Mouse (Mus musculus) C2C12 (cell line): Measurements from ENCODE around the gene Tm7sf2.

Source experiments
- CTCF ChIP-seq: IDR thresholded peaks from one replicate; pipeline ENCODE4 v1.5.1; 2011; ENCODE audit not compliant: control insufficient read depth, insufficient read depth, insufficient read length
- FOSL1 ChIP-seq: IDR thresholded peaks from one replicate; pipeline ENCODE4 v1.8.0; 2011; ENCODE audit warnings: mild to moderate bottlenecking, low read length; ENCODE audit not compliant: poor library complexity, insufficient read depth, severe bottlenecking
- MAX ChIP-seq: IDR thresholded peaks from one replicate; pipeline ENCODE4 v1.6.1; 2011; ENCODE audit warnings: mild to moderate bottlenecking, control low read depth
- MYOD1 ChIP-seq: IDR thresholded peaks from one replicate; pipeline ENCODE4 v1.6.1; 2011; ENCODE audit warnings: low read depth; ENCODE audit not compliant: control insufficient read depth, insufficient read length
- MYOG ChIP-seq: IDR thresholded peaks from one replicate; pipeline ENCODE4 v1.6.1; 2011; ENCODE audit not compliant: control insufficient read depth, insufficient read length; ENCODE audit errors: extremely low read depth

GRCm38 (mm10) chr19:6047899-6048166 lies 20.3 kb downstream of the Tm7sf2 start:
- TF ChIP-seq CTCF = no peak
- no peak for TF ChIP-seq MAX
- TF ChIP-seq MYOG = no peak
- no peak for TF ChIP-seq FOSL1
- no peak for TF ChIP-seq MYOD1
